Mouse (Mus musculus): Measurements from ENCODE around the gene Fsip1. TPM values are rescaled to one million over a fixed set of nuclear protein-coding genes. Genes with fewer than 3 reads are reported as not detected.

Gene Fsip1
- total and polyA plus RNA-seq, 2 experiments from 2014 or later, result 1.2 to 6.1 TPM

- Histone ChIP-seq H3K36me3 (ENCODE audit: insufficient read depth, low read length) (no peaks in the 10 kb centered on the region), H3K4me3 (ENCODE audit: low read depth, low read length) (no peak overlapping the region), H3K4me2 (ENCODE audit: low read depth, low read length, poor library complexity, severe bottlenecking) (no peak overlapping the region)
Measured at GRCm38 (mm10) chr2:118204646-118205045, 52.1 kb downstream of the Fsip1 start.

DNA sequence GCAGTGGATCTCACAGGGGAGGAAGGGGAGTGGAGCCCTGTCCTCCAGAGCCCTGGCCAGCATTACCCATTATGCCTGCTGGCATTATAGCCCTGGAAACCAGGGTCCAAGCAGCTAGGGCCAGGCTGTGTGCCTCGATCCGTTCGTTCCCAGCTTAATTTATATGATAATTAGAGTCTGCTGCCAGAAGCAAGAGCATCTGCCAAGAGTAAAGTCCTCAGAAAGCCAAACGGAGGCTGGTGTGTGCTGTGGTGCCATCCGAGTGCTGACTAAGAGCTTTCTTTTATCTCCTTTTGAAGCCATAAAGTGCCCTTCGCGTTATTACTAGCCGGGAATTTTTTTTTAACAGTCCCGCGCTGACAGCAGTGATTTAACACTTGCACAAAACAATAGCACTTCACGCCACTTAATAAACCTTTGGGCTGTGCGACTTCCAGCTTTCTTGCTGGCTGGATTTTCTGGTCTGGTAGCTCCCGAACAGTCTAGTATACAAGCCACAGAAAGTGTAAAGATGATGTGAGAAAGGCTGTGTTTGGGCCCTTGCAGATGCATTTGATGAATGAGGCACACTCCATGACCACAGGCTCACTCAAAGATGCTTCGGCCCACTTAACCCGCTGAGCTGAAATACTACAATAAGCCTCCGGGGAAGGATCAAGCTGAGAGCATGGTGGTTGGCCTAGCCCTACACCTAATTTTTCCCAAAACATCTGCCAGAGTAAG, 52.9 kb downstream of the Fsip1 start:
- Histone ChIP-seq H3K27me3 (ENCODE audit: insufficient read depth, low read length) (no peaks in the 10 kb centered on the region), H3K4me3 (ENCODE audit: low read depth, low read length) (no peak overlapping the region), H3K27ac (ENCODE audit: low read depth, low read length) (peak overlapping the region; percentile 43; the same call in 1 of the 2 replicates), H3K4me1 (ENCODE audit: insufficient read depth, low read length) (peaks cover 10% of the 10 kb centered on the region; the same call in 1 of the 2 replicates), H3K9ac (replicated peaks; ENCODE audit: low read length, poor library complexity, severe bottlenecking) (0 out of 2 replicates have a peak overlapping the region, but pooled peaks have one; percentile 29), H3K9me3 (ENCODE audit: low read length) (no peaks in the 10 kb centered on the region), H3K36me3 (ENCODE audit: insufficient read depth, low read length) (no peaks in the 10 kb centered on the region), H3K4me2 (ENCODE audit: low read depth, low read length, poor library complexity, severe bottlenecking) (peak overlapping the region; percentile 28)
- TF ChIP-seq CTCF (IDR thresholded peaks at IDR 0.05), result no peak
- peak; percentile 94 for DNase-seq (ENCODE audit: low spot score)
- peak; percentile 82 for ATAC-seq (ENCODE audit: low FRiP score)
- 6% methylated on average over 16 of the region's 16 CpGs for WGBS

More at GRCm38 (mm10) chr2:118204646-118205045, 52.1 kb downstream of the Fsip1 start:
- Histone ChIP-seq H3K9ac (replicated peaks; ENCODE audit: low read length, poor library complexity, severe bottlenecking) (no peak overlapping the region), H3K9me3 (ENCODE audit: low read length) (no peaks in the 10 kb centered on the region), H3K27me3 (ENCODE audit: insufficient read depth, low read length) (no peaks in the 10 kb centered on the region), H3K27ac (ENCODE audit: low read depth, low read length) (no peak overlapping the region), H3K4me1 (ENCODE audit: insufficient read depth, low read length) (peaks cover 10% of the 10 kb centered on the region; the same call in 1 of the 2 replicates)
- ATAC-seq (ENCODE audit: low FRiP score) (no peak), DNase-seq (ENCODE audit: low spot score) (peak; percentile 51)
- TF ChIP-seq CTCF (IDR thresholded peaks at IDR 0.05), result no peak
- 33% methylated on average over 4 of the region's 4 CpGs for WGBS

DNA sequence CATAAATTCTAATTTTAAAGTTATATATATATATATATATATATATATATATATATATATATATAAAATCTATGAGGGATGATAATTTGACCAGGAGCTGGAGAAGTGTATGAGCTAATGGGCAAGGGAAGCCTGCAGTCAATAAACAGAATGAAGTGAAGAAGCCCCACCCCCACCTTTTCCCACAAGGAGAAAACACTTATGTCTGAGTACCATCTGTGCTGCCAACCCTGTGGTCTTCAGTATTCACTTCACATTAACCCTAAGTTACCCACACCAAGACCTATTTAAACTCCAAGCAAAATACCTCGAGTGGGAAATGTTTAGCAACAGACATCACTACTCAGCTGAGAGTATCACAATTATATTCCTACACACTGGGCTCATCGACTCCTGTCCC, 53.8 kb downstream of the Fsip1 start:
- TF ChIP-seq CTCF (IDR thresholded peaks at IDR 0.05), result no peak
- peaks cover 10% of the 10 kb centered on the region; the same call in 1 of the 2 replicates for H3K4me1 ChIP-seq (ENCODE audit: insufficient read depth, low read length)
- WGBS, result 26% methylated on average over 2 of the region's 2 CpGs
- H3K9me3 ChIP-seq (ENCODE audit: low read length), result no peaks in the 10 kb centered on the region
- ATAC-seq (ENCODE audit: low FRiP score) (no peak), DNase-seq (ENCODE audit: low spot score) (peak; percentile 65)
- no peaks in the 10 kb centered on the region for H3K27me3 ChIP-seq (ENCODE audit: insufficient read depth, low read length)
- no peak overlapping the region for H3K27ac ChIP-seq (ENCODE audit: low read depth, low read length)
- no peak overlapping the region for H3K4me2 ChIP-seq (ENCODE audit: low read depth, low read length, poor library complexity, severe bottlenecking)
- no peak overlapping the region for H3K9ac ChIP-seq (replicated peaks; ENCODE audit: low read length, poor library complexity, severe bottlenecking)
- H3K36me3 ChIP-seq (ENCODE audit: insufficient read depth, low read length), result no peaks in the 10 kb centered on the region
- H3K4me3 ChIP-seq (ENCODE audit: low read depth, low read length), result no peak overlapping the region

DNA sequence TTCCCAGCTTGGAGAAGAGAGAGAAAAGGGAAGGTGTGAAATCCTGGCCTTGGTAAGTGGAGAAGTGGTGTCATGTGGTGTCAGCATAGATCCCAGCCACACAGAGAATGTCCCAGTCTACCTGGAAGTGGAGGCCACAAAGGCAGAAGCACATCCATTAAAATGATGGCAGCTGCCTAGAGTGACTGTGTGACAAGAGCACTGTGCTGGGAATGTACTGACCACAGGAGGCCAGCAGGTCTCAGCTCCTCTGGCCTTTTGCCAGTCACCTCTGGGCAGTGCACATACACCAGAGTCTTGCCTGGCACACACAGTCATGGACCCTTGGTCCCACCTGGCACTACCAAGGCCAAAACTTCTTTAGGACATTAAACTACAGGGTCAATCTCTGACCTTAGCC, 54.8 kb downstream of the Fsip1 start:
- no peak for TF ChIP-seq CTCF (IDR thresholded peaks at IDR 0.05)
- Histone ChIP-seq H3K9me3 (ENCODE audit: low read length) (no peaks in the 10 kb centered on the region), H3K4me2 (ENCODE audit: low read depth, low read length, poor library complexity, severe bottlenecking) (no peak overlapping the region), H3K36me3 (ENCODE audit: insufficient read depth, low read length) (no peaks in the 10 kb centered on the region), H3K9ac (replicated peaks; ENCODE audit: low read length, poor library complexity, severe bottlenecking) (no peak overlapping the region), H3K27ac (ENCODE audit: low read depth, low read length) (no peak overlapping the region), H3K27me3 (ENCODE audit: insufficient read depth, low read length) (no peaks in the 10 kb centered on the region), H3K4me1 (ENCODE audit: insufficient read depth, low read length) (peaks cover 10% of the 10 kb centered on the region; the same call in 1 of the 2 replicates), H3K4me3 (ENCODE audit: low read depth, low read length) (no peak overlapping the region)
- no peak for ATAC-seq (ENCODE audit: low FRiP score)
- DNase-seq (ENCODE audit: low spot score), result no peak

DNA sequence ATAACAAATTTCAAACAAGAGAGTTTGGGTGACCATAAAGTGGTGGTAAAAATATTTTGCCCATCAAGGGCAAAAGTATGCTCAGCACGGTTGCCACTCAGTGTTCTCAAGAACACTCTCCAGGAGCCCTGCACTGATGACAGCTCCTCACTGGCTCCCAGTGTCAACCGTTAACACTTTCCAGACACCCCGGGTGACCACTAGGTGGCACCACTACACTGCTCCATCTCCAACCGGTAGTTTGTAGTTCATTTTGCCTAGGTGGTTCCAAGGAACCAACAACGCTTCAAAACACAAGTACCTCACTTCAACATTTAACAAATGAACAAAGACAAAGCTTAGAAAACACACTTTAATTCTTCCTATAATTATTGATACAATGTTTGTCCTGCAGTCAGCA, 56.9 kb downstream of the Fsip1 start:
- no peaks in the 10 kb centered on the region for H3K36me3 ChIP-seq (ENCODE audit: insufficient read depth, low read length)
- H3K9ac ChIP-seq (replicated peaks; ENCODE audit: low read length, poor library complexity, severe bottlenecking), result no peak overlapping the region
- no peak overlapping the region for H3K27ac ChIP-seq (ENCODE audit: low read depth, low read length)
- TF ChIP-seq CTCF (IDR thresholded peaks at IDR 0.05), result peak; percentile 92
- peaks cover 10% of the 10 kb centered on the region; the same call in 1 of the 2 replicates for H3K4me1 ChIP-seq (ENCODE audit: insufficient read depth, low read length)
- no peak overlapping the region for H3K4me2 ChIP-seq (ENCODE audit: low read depth, low read length, poor library complexity, severe bottlenecking)
- H3K9me3 ChIP-seq (ENCODE audit: low read length), result no peaks in the 10 kb centered on the region
- H3K4me3 ChIP-seq (ENCODE audit: low read depth, low read length), result no peak overlapping the region
- no peaks in the 10 kb centered on the region for H3K27me3 ChIP-seq (ENCODE audit: insufficient read depth, low read length)
- WGBS, result 6% methylated on average over 5 of the region's 5 CpGs
- DNase-seq (ENCODE audit: low spot score) (peak; percentile 86), ATAC-seq (ENCODE audit: low FRiP score) (peak; percentile 50; the same call in 1 of the 2 replicates)

GRCm38 (mm10) chr2:118196966-118197365, 59.8 kb downstream of the Fsip1 start:
- no peak for DNase-seq (ENCODE audit: low spot score)
- WGBS, result 84% methylated on average over 3 of the region's 3 CpGs
- H3K27me3 ChIP-seq (ENCODE audit: insufficient read depth, low read length), result no peaks in the 10 kb centered on the region
- no peaks in the 10 kb centered on the region for H3K4me1 ChIP-seq (ENCODE audit: insufficient read depth, low read length)
- H3K9ac ChIP-seq (replicated peaks; ENCODE audit: low read length, poor library complexity, severe bottlenecking), result no peak overlapping the region
- no peak overlapping the region for H3K4me2 ChIP-seq (ENCODE audit: low read depth, low read length, poor library complexity, severe bottlenecking)
- no peak overlapping the region for H3K27ac ChIP-seq (ENCODE audit: low read depth, low read length)
- TF ChIP-seq CTCF (IDR thresholded peaks at IDR 0.05), result peak; percentile 19
- H3K36me3 ChIP-seq (ENCODE audit: insufficient read depth, low read length), result no peaks in the 10 kb centered on the region
- H3K9me3 ChIP-seq (ENCODE audit: low read length), result no peaks in the 10 kb centered on the region
- no peak for ATAC-seq (ENCODE audit: low FRiP score)
- H3K4me3 ChIP-seq (ENCODE audit: low read depth, low read length), result no peak overlapping the region
